Mouse (Mus musculus) testis, adult 10 weeks (tissue): ENCODE results near the gene Dguok. TPM values are rescaled to one million over a fixed set of nuclear protein-coding genes. Genes with fewer than 3 reads are reported as not detected.

Experiments used
- polyA plus RNA-seq: library from polyadenylated mRNA; stranded (reverse); fragments of 350-450 nt; fragmentation: Illumina TruSeq; extraction: RNeasy Lipid Tissue Mini Kit (QIAGEN cat#74804); gene quantifications from one replicate; pipeline ENCODE4 v1.2.3, GENCODE M21; 2014; ENCODE audit warnings: low read depth, low replicate concordance

The Dguok gene
- 8.1 TPM for polyA plus RNA-seq

DNA sequence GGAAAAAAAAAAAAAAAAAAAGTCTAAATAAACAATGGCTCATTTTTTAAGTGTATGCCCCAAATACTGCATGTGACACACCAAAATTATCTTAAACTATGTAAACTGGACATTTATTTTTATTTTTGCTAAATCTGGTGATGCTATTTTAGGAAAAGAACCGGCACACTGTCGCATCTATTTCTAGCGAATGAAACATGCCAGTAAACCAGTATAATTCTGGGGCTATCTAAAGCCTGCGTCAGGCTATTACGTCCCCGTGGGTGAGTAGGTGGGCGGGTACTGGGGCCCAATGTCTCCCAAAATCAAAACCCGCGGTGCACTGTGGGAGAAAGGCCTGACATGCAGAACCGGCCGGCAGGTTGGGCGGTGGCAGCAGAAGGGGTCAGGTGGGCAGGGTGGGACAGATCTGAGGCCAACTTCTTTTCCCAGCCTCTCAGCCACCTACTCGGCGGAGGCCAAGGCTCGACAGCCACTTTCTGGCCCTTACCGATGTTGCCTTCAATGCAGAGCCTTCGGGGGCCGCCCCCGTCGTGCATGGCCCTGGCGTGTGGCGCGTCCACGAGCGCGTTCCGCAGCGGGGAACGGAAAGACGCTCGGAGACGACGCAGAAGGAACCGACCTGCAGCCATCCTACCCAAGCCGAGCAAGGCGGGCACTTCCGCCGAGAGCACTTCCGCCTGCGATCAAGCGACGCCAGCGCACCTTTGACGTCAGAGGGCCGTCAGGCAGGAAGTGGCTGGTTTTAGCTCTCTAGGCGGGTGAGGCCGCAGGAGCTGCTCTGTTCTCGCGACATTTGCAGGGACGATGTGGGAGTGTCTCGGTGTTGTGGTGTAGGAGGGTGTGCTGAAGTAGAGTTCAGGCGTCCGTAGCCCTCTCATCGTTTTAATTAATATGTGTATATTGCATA, at the start of gene Dguok:
Dguok (minus strand) TSS at position 712 of the 910 bp plus-strand sequence.

DNA sequence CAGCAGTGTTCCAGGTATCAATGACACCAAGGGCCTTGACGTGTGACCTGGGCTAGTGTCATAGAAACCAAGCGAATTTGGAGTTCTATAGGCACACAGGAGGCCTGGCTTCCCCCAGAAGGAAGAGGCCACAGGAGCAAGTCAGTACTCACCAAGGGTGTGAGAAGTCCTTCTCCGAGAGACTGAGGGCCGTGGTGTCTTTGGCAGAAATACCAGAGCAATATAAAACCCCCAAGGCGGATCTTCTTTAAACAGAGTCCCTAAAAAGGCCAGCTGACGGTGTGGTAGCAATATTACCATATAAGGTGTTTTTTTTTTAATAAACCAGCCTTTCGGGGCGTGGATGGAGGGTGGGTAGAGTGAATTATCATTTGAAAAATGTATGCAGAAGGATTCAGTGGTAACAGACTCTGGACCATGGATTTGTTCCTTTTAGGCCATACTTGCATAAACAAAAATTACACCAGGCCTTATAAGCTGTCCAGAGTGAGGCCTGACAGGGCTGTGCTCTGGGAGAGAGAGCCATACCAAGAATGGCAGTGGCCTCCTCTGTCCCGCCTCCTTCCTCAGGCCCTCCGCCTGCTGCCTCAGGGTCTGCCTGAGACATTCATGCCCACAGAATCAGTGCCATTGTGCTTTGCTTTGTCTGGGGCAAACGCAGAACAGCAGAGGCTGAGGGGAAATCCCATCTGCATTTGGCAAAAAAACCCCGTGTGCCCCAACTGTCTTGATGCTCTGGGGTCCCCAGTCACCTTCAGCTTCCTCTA, 29.4 kb upstream of the Dguok start, which contains the start of gene Actg2:
Actg2 (minus strand) TSS at position 238 of the 767 bp plus-strand sequence.

DNA sequence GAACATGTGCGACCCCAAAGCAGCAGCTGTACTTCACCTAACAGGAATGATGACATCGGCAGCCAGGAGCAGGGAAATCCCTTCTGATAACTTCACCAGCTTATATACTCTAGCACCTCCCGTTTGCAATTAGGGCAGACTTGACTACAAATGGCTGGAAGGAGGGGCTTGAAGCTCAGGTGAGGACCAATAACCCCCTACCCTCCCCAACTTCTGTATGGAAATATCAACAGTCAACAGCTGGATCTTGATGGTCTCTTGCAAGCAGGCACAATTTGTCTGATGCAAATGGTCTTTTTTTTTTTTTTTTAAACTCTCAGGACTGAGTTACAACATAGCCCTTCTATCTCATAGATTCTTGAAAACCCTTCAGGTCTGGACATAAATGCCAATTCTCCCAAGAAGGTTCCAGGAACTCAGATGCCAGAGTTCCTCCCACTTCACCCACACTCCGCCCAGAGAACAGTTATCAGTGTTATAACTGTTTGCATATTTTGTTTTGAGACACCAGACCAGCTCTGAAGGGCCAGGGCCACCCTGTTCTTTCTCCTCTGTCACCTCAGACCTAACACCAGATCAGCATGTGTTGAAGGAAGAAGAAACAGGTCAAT, 47.6 kb downstream of the Dguok start, which contains the start of gene Tet3:
Tet3 (minus strand) TSS at position 51 of the 611 bp plus-strand sequence.

Other genes starting within 250 kb of the Dguok start
- 13.1 TPM for gene Mthfd2, start 181.1 kb downstream of the Dguok start, polyA plus RNA-seq
- 55.4 TPM for gene Mob1a, start 181.0 kb downstream of the Dguok start, polyA plus RNA-seq
- 85.7 TPM for gene Bola3, start 157.8 kb downstream of the Dguok start, polyA plus RNA-seq
- gene Tet3, start 47.9 kb downstream of the Dguok start, polyA plus RNA-seq = 1.0 TPM
- 130 TPM for gene Actg2, start 29.3 kb upstream of the Dguok start, polyA plus RNA-seq
- gene Stambp, start 65.8 kb upstream of the Dguok start, polyA plus RNA-seq = 140 TPM
- not detected for gene Clec4f, start 149.2 kb upstream of the Dguok start, polyA plus RNA-seq
- gene Cd207, start 170.9 kb upstream of the Dguok start, polyA plus RNA-seq = not detected
- gene Vax2, start 204.3 kb upstream of the Dguok start, polyA plus RNA-seq = not detected
- gene Atp6v1b1, start 236.0 kb upstream of the Dguok start, polyA plus RNA-seq = 3.1 TPM